Mouse (Mus musculus) thymus, adult 2 months (tissue): ENCODE measurements around the gene Hdac10. TPM values are rescaled to one million over a fixed set of nuclear protein-coding genes. Genes with fewer than 3 reads are reported as not detected.

Source experiments
- DNase-seq: peaks from one replicate; pipeline ENCODE4 v3.0.0; 2021
- H3K27ac ChIP-seq: fragments of 200-500 bp; 2 replicates; pipeline ENCODE4 v1.5.1; 2012; ENCODE audit warnings: low read length, control low read depth; ENCODE audit not compliant: control insufficient read depth, insufficient read depth
- H3K27me3 ChIP-seq: fragments of 200-500 bp; 2 replicates; pipeline ENCODE4 v1.6.1; 2012; ENCODE audit warnings: mild to moderate bottlenecking, low read length, moderate library complexity, mixed read lengths; ENCODE audit not compliant: control insufficient read depth, insufficient read depth
- H3K36me3 ChIP-seq: fragments of 200-500 bp; 2 replicates; pipeline ENCODE4 v1.6.1; 2012; ENCODE audit warnings: mild to moderate bottlenecking, low read length, moderate library complexity; ENCODE audit not compliant: control insufficient read depth, insufficient read depth
- H3K4me1 ChIP-seq: fragments of 200-500 bp; replicated peaks from 2 replicates; pipeline ENCODE4 v1.6.1; 2012; ENCODE audit warnings: low read length; ENCODE audit not compliant: control insufficient read depth, insufficient read depth
- H3K4me3 ChIP-seq: fragments of 200-500 bp; 2 replicates; pipeline ENCODE4 v1.5.1; 2012; ENCODE audit warnings: mild to moderate bottlenecking, low read length, control low read depth, moderate library complexity; ENCODE audit not compliant: control insufficient read depth, insufficient read depth
- CTCF ChIP-seq: fragments of 200-500 bp; IDR thresholded peaks from 2 replicates; pipeline ENCODE4 v1.5.1; 2012; ENCODE audit warnings: mild to moderate bottlenecking, control low read depth, low read length, moderate library complexity, borderline replicate concordance; ENCODE audit not compliant: control insufficient read depth, poor library complexity, insufficient read depth; ENCODE audit errors: extremely low read depth
- POLR2A ChIP-seq: fragments of 200-500 bp; IDR thresholded peaks from 2 replicates; pipeline ENCODE4 v1.6.1; 2012; ENCODE audit warnings: mild to moderate bottlenecking, low read length, control low read depth, moderate library complexity; ENCODE audit not compliant: control insufficient read depth, poor library complexity, insufficient read depth; ENCODE audit errors: extremely low read depth
- WGBS: fragments of 180-500 bp; shearing (Covaris S2); methylation state at CpG from one replicate; pipeline ENCODE4 v1.1.7; 2018; 5-methylcytosine and 5-hydroxymethylcytosine counted together
- polyA plus RNA-seq: library from polyadenylated mRNA; depleted of rRNA; stranded (reverse); fragments of >200 nt; gene quantifications from 2 replicates; pipeline ENCODE4 v1.2.3, GENCODE M21; 2012; rRNA removed

The Hdac10 gene
- 82.9 and 94.4 TPM in 2 replicates for polyA plus RNA-seq

DNA sequence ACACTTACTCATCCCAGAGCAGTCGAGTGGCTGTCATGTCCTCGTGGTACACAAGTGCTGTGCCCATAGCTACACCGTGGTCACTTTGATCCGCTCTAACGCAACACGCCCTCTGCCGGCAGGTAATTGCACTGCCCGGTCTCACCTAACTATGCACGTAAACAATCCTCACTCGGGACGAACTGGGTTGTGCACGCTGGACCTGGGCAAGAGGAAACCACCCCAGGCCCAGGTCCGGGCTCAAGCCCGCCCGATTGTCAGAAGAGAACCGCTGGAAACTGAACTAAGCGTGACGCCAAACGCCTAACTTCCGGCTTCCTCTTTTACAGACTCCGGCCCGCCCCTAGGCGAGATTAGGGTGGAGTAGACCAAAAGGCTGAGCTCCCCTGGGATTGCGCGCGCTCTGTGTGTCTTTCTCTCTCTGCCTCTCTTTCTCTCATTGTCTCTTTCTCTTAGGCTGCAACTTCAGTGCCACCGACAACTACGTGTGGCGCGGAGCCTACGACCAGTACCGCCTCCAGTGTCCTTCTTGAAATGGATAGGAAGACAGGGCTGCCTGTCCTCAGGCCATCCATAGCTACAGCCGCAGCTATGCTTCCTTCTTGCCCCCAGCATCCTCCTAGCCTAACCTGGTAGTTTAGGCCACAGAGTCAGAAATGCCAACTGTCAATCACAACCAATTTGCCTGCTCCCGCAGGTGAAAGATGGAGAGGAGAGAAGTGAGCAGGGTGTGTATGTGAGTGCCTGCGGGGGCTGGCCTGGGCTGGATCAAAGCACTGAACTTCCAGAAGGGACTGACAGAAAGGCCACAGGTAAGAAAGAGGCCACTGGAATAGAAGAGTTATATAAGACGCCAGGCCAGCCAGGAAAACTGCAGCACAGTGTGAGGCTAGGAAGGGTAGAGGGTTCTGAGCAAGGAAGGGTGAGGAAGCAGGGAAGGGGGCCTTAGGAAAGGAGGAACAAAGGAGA lies at the start of gene Hdac10:
Gene Hdac10 (minus strand): TSS at position 319 of the 969 bp plus-strand sequence.
- TF ChIP-seq CTCF (peak; percentile 100), POLR2A (0 out of 2 replicates have a peak, but pooled peaks have one; percentile 64)
- WGBS, result 5% methylated on average over 36 of the region's 36 CpGs
- H3K27ac ChIP-seq, result peak within 1 kb of the TSS; percentile 54

DNA sequence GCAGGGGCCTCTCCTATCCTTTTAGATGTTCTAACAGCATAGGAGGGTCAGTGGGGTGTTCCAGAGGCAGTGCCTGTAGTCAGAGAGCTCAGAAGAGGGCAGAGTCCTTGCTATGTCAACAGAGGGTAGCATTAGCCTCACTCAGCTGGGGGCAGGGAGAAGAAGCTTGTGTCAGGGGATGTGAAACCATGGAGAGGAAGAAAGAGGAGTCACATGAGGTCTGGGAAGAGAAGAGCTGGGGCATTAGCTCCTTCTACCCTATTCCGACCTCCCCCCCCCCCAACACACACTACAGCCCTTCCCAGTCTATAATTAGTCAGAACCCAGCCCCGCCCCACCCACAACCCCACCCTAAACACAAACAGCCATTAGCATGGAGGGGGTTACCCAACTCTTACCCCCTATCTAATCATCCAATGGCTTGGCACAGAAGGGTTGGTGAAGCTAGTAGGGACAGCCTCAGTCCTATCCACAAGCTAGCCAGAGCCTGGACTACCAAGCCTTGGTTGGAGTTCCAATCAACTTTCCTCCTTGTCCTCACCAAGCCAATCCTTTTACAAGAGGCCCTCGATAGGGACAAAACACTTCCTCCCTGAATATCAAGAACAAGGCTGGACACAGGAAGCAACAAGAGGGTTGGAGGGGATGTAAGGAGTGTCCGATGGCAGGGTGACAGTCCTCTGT lies 49.2 kb upstream of the Hdac10 start:
- TF ChIP-seq CTCF, result no peak
- TF ChIP-seq POLR2A, result no peak
- WGBS, result 72% methylated on average over 4 of the region's 4 CpGs
- Histone ChIP-seq H3K36me3 (no peaks in the 10 kb centered on the region), H3K4me3 (no peak overlapping the region), H3K27me3 (peaks cover 5% of the 10 kb centered on the region), H3K4me1 (peaks cover 34% of the 10 kb centered on the region), H3K27ac (no peak overlapping the region)
- no peak for DNase-seq

More for the DNA sequence above, at the start of gene Hdac10:
- H3K27me3 ChIP-seq, result no peaks in the 10 kb centered on the region
- peak within 1 kb of the TSS; percentile 96 for H3K4me3 ChIP-seq
- no peaks in the 10 kb centered on the region for H3K36me3 ChIP-seq
- H3K4me1 ChIP-seq, result peaks cover 31% of the 10 kb centered on the region
- peak; percentile 78 for DNase-seq

- WGBS, result 16% methylated on average over 5 of the region's 5 CpGs
- Histone ChIP-seq H3K27ac (no peak overlapping the region), H3K36me3 (no peaks in the 10 kb centered on the region), H3K4me3 (no peak overlapping the region), H3K4me1 (peaks cover 34% of the 10 kb centered on the region), H3K27me3 (peaks cover 5% of the 10 kb centered on the region)
- TF ChIP-seq CTCF (no peak), POLR2A (no peak)
- DNase-seq, result no peak
Observed at GRCm38 (mm10) chr15:89177121-89177520, 48.6 kb upstream of the Hdac10 start.

DNA sequence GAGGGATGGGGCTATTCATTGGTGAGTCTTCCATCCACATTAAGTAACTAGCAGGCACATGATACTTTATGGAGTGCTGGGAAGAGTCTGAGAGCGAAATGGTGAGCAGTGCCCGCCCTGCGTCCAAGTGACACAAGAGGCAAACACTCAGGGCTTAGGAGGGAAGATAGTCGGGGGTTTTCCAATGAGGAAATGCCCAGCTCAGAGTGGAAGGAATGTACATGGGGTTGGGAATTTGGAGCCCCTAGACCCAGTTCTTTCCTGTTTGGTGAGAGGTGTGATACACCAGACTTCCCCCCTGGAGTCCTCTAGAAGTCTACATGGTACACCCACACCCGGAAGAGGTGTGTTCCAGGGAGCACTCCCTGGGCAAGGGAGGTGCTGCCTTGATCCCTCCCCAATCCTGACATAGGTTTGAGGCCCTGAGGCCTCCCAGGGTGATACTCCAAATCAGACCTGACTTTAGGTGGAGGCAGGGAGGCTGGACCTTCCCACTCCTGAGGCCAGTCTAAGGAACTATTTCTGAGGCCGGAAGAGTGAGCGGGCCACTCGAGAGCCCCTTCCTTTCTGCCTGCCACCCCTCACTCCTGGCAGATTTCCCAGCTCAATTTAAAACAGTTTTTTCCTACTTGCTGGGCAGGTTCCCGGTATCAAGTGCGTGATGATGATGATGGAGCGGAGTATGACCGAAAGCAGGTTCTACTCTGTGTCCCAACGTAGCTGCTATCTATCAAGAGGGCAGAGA lies 47.1 kb upstream of the Hdac10 start:
- H3K36me3 ChIP-seq, result no peaks in the 10 kb centered on the region
- H3K4me3 ChIP-seq, result no peak overlapping the region
- no peak for DNase-seq
- no peaks in the 10 kb centered on the region; the same call in none of the 2 replicates for H3K27me3 ChIP-seq
- 92% methylated on average over 13 of the region's 13 CpGs for WGBS
- no peak for TF ChIP-seq POLR2A
- TF ChIP-seq CTCF, result no peak
- H3K27ac ChIP-seq, result no peak overlapping the region
- peaks cover 32% of the 10 kb centered on the region for H3K4me1 ChIP-seq

DNA sequence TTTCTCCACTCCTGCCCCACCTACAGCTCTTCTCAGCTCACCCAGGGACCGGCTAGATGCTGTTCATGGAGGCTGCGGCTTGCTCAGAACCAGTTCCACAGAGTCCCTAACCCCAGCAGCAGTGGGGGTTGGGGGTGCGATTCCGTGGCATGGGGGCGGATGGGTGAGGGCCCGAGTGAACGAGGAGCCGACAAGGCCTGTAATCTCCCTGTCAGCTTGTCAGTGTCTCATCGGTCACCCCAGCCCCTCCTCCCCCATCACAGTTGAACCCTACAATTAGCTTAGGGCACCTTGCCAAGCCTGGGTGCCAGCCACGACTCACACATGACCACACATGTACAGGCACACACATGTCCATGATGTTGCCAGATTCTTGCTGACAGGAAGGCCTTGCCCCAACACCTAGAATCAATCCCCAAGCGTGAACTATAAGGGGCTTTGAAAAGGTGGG lies 46.4 kb upstream of the Hdac10 start:
- DNase-seq, result no peak

DNA sequence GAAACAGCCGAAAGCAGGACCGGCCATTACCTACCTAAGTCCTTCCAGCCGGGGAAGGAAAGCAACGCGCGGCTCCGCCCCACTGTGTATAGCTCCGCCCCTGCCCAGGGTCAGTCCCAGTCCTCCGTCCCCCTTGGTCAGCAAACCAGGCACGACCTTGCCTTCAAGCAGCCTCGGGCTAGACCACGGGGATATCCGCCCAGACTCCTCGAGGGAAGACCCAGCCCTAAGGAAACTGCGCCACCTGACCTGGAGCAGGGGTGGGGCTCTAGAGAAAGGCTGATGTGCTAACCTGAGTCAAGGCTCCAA lies 45.4 kb upstream of the Hdac10 start:
- Histone ChIP-seq H3K27me3 (no peaks in the 10 kb centered on the region; the same call in none of the 2 replicates), H3K27ac (no peak overlapping the region), H3K36me3 (no peaks in the 10 kb centered on the region), H3K4me1 (peaks cover 25% of the 10 kb centered on the region), H3K4me3 (peak overlapping the region; percentile 37)
- 15% methylated on average over 15 of the region's 15 CpGs for WGBS
- TF ChIP-seq CTCF, result no peak
- no peak for TF ChIP-seq POLR2A
- no peak for DNase-seq

More for the DNA sequence above, 46.4 kb upstream of the Hdac10 start:
- Histone ChIP-seq H3K36me3 (no peaks in the 10 kb centered on the region), H3K4me3 (no peak overlapping the region), H3K27ac (no peak overlapping the region), H3K4me1 (peaks cover 28% of the 10 kb centered on the region), H3K27me3 (no peaks in the 10 kb centered on the region; the same call in none of the 2 replicates)
- TF ChIP-seq POLR2A, result no peak
- TF ChIP-seq CTCF, result no peak
- 92% methylated on average over 11 of the region's 11 CpGs for WGBS
